Mouse (Mus musculus) lung, adult 2 months (tissue): ENCODE measurements at regions not wholly inside any gene's neighbourhood (a gene's known extent, or its start where the extent isn't known, plus 50 kb on each side); places are given as distances from the start of the nearest gene placed in this dataset.

Experiments
- DNase-seq: peaks from one replicate; pipeline ENCODE4 v3.0.0; 2022
- H3K4me1 ChIP-seq: fragments of 200-500 bp; 2 replicates; pipeline ENCODE4 v1.6.1; 2011; ENCODE audit warnings: low read length; ENCODE audit not compliant: control insufficient read depth, insufficient read depth
- H3K4me3 ChIP-seq: fragments of 200-500 bp; replicated peaks from 2 replicates; pipeline ENCODE3; 2011; ENCODE audit warnings: low read depth, mild to moderate bottlenecking, control low read depth, low read length; ENCODE audit errors: extremely low read depth
- CTCF ChIP-seq: fragments of 200-500 bp; IDR thresholded peaks from 2 replicates; pipeline ENCODE4 v1.5.1; 2011; ENCODE audit warnings: mild to moderate bottlenecking, low read length, control low read depth; ENCODE audit not compliant: insufficient read depth
- POLR2A ChIP-seq: fragments of 200-500 bp; IDR thresholded peaks from 2 replicates; pipeline ENCODE4 v1.6.1; 2011; ENCODE audit warnings: low read depth, mild to moderate bottlenecking, control low read depth, low read length, borderline replicate concordance; ENCODE audit errors: extremely low read depth
- WGBS: fragments of 180-500 bp; shearing (Covaris S2); methylation state at CpG from one replicate; pipeline ENCODE4 v1.1.7; 2018; 5-methylcytosine and 5-hydroxymethylcytosine counted together

GRCm38 (mm10) chr17:45873200-45873955 lies 139.7 kb upstream of the 1600014C23Rik start:
- H3K4me3 ChIP-seq: no peak overlapping the region
- WGBS: 7% methylated on average over 21 of the region's 21 CpGs
- peaks cover 6% of the 10 kb centered on the region for H3K4me1 ChIP-seq
- TF ChIP-seq CTCF (no peak), POLR2A (no peak)
- DNase-seq: no peak

- WGBS: 30% methylated on average over 22 of the region's 22 CpGs
- H3K4me3 ChIP-seq: no peak overlapping the region
- peaks cover 6% of the 10 kb centered on the region for H3K4me1 ChIP-seq
- TF ChIP-seq CTCF (no peak), POLR2A (no peak)
- DNase-seq: no peak
These were observed 138.3 kb upstream of the 1600014C23Rik start for GRCm38 (mm10) chr17:45871666-45872653.

- peaks cover 6% of the 10 kb centered on the region for H3K4me1 ChIP-seq
- 86% methylated on average over 9 of the region's 9 CpGs for WGBS
- no peak for TF ChIP-seq CTCF
- no peak overlapping the region for H3K4me3 ChIP-seq
- no peak for DNase-seq
These were observed 137.4 kb upstream of the 1600014C23Rik start for GRCm38 (mm10) chr17:45871067-45871466.

DNA sequence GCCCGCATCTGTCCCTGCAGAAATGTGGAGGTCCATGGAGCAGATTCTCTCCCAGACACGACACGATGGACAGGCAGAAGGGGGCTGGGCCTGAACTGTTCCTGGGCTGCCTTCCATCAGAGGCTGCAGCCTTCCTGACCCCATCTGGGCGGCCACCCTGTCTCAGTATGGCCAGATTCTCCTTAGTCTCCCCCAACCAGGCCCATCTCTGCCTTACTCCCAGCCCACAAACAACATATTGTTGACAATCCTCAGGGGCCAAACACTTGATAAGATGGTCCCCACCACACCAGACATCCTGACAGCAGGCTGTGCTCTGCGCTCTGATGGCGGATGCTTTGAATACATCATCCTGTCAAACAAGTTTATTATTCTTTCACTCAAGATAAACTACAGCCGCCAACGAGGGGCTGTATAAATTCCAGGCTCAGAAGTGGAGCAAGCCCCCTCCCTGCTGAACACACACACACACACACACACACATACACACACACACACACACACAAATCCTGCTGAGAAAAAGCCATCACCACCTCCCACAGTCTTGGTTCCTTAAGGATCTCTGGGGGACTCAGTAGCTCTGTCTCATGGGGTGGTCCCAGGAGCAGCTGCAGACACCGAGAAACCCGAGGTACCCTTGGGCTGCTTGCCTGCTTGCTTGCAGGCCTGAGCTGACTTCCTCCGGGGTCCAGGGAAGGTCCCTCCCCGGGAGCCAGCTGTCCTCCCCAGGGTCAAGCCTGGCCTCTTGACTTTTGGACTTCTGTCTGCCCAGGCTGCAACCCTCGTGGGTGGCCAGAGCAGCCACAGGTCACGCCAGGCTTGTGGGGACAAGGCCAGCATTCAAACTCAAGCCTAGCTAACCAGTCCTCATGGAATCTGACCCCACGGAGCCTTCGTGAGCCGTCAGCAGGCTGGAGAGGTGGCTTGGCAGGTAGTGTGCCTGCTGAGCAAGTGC lies 135.6 kb upstream of the 1600014C23Rik start:
- Histone ChIP-seq H3K4me1 (peaks cover 6% of the 10 kb centered on the region), H3K4me3 (no peak overlapping the region)
- DNase-seq: no peak
- 48% methylated on average over 17 of the region's 17 CpGs for WGBS
- TF ChIP-seq CTCF: no peak
- TF ChIP-seq POLR2A: no peak

DNA sequence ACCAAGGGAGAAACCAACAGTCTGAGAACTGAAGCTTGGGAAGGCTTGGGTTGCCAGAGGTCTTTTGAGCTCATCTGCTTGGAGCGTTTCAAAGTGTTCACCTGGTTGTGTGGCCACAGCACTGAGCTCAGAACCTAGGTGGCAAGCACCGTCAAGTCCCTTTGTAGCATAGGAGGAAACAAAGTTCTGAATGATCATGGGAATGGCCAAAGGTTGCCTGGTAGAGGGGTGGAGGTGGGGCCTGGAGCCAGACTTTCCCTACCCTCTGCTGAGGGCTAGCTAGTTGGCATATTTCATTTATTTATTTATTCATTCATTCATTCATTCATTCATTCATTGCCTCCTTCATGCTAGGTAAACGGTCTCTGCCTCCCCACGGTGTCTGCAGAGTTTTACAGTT lies 134.9 kb upstream of the 1600014C23Rik start:
- H3K4me1 ChIP-seq: peaks cover 6% of the 10 kb centered on the region
- WGBS: 92% methylated on average over 4 of the region's 4 CpGs
- H3K4me3 ChIP-seq: no peak overlapping the region
- DNase-seq: no peak
- TF ChIP-seq POLR2A: no peak
- TF ChIP-seq CTCF: no peak

DNA sequence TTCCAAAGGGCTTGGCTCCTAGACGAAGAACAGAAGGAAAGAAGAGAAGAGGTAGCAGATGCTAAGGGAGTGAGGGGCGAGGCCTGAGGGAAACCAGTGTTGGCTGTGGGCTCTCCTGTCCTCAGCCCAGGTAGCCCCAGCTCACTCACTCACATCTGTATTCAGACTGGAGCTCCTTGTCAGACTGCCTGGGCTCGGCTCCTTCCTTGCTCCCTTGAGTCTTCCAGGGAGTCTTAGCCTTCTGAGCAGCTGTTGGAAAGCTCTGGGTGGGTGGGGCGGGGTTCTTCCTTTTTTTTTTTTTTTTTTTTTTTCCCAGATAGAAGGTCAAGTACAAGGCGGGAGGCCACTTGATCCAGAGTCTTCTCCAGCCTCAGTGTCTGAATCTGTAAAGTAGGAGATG lies 134.1 kb upstream of the 1600014C23Rik start:
- no peak for TF ChIP-seq CTCF
- H3K4me3 ChIP-seq: no peak overlapping the region
- WGBS: 71% methylated on average over 5 of the region's 5 CpGs
- no peak for DNase-seq
- peaks cover 6% of the 10 kb centered on the region for H3K4me1 ChIP-seq

GRCm38 (mm10) chr17:45866876-45867652 lies 133.4 kb upstream of the 1600014C23Rik start:
- no peak overlapping the region for H3K4me3 ChIP-seq
- no peak for TF ChIP-seq POLR2A
- no peak for TF ChIP-seq CTCF
- 61% methylated on average over 15 of the region's 15 CpGs for WGBS
- no peak for DNase-seq
- peaks cover 2% of the 10 kb centered on the region; the same call in 1 of the 2 replicates for H3K4me1 ChIP-seq

GRCm38 (mm10) chr17:45866346-45866745 lies 132.7 kb upstream of the 1600014C23Rik start:
- WGBS: 55% methylated on average over 10 of the region's 10 CpGs
- H3K4me3 ChIP-seq: no peak overlapping the region
- TF ChIP-seq POLR2A (no peak), CTCF (no peak)
- no peaks in the 10 kb centered on the region for H3K4me1 ChIP-seq
- no peak for DNase-seq
